Mouse (Mus musculus) lung, adult 2 months (tissue): Measurements from ENCODE around the gene Tm6sf1.

Source experiments
- CTCF ChIP-seq: fragments of 200-500 bp; IDR thresholded peaks from 2 replicates; pipeline ENCODE4 v1.5.1; 2011; ENCODE audit warnings: mild to moderate bottlenecking, low read length, control low read depth; ENCODE audit not compliant: insufficient read depth
- POLR2A ChIP-seq: fragments of 200-500 bp; IDR thresholded peaks from 2 replicates; pipeline ENCODE4 v1.6.1; 2011; ENCODE audit warnings: low read depth, mild to moderate bottlenecking, control low read depth, low read length, borderline replicate concordance; ENCODE audit errors: extremely low read depth

- TF ChIP-seq POLR2A (no peak), CTCF (no peak)
Measured at GRCm38 (mm10) chr7:81921379-81921952, 62.7 kb downstream of the Tm6sf1 start.
